Mouse (Mus musculus) heart, postnatal 14 days (tissue): ENCODE results near the gene Samd8. TPM values are rescaled to one million over a fixed set of nuclear protein-coding genes. Genes with fewer than 3 reads are reported as not detected.

ENCODE experiments used
- total RNA-seq, 2 experiments: library from RNA; stranded (reverse); gene quantifications; 2 replicates each; pipeline ENCODE4 v1.2.3; 2021

Samd8 gene
- total RNA-seq, 2 experiments from 2014 or later, result 25.3 to 26.9 TPM

Other genes starting within 250 kb of the Samd8 start
- gene Dupd1, start 36.0 kb upstream of the Samd8 start, total RNA-seq, result under 1 TPM in 1 of 2 experiments, not detected in 1; 0.26 TPM
- gene Dusp13, start 650 bp downstream of the Samd8 start, total RNA-seq, result under 1 TPM in 1 of 2 experiments, not detected in 1; 0.36 TPM
- 100 to 1,000 TPM; 469 to 495 TPM for gene Vdac2, start 74.7 kb downstream of the Samd8 start, total RNA-seq
- 1 to 10 TPM; 6.3 to 6.8 TPM for gene Comtd1, start 98.4 kb downstream of the Samd8 start, total RNA-seq
- gene Zfp503, start 239.1 kb downstream of the Samd8 start, total RNA-seq, result 1 to 10 TPM; 1.8 to 2.6 TPM